Mouse (Mus musculus) A20 (cell line): Measurements from ENCODE around the gene Abcc1.

Experiments
- DNase-seq: peaks from one replicate; pipeline ENCODE4 v3.0.0-alpha.2; 2011; ENCODE audit warnings: low read depth, low spot score

The Abcc1 gene

GRCm38 (mm10) chr16:14376352-14376751, 15.0 kb downstream of the Abcc1 start:
- DNase-seq: no peak

GRCm38 (mm10) chr16:14377321-14377720, 16.0 kb downstream of the Abcc1 start:
- no peak for DNase-seq

GRCm38 (mm10) chr16:14378654-14379053, 17.3 kb downstream of the Abcc1 start:
- no peak for DNase-seq

- DNase-seq: no peak
Observed at GRCm38 (mm10) chr16:14379888-14380287, 18.5 kb downstream of the Abcc1 start.

- no peak for DNase-seq
Observed at GRCm38 (mm10) chr16:14381061-14381665, 19.8 kb downstream of the Abcc1 start.

- DNase-seq: no peak
Observed at GRCm38 (mm10) chr16:14399303-14399702, 37.9 kb downstream of the Abcc1 start.

GRCm38 (mm10) chr16:14403507-14403906, 42.1 kb downstream of the Abcc1 start:
- DNase-seq: no peak

GRCm38 (mm10) chr16:14405636-14406035, 44.3 kb downstream of the Abcc1 start:
- DNase-seq: no peak

GRCm38 (mm10) chr16:14409124-14409523, 47.8 kb downstream of the Abcc1 start:
- no peak for DNase-seq

- DNase-seq: no peak
Observed at GRCm38 (mm10) chr16:14409776-14410175, 48.4 kb downstream of the Abcc1 start.

- no peak for DNase-seq
Observed at GRCm38 (mm10) chr16:14410611-14411010, 49.3 kb downstream of the Abcc1 start.

- DNase-seq: no peak
Observed at GRCm38 (mm10) chr16:14411156-14411555, 49.8 kb downstream of the Abcc1 start.

- no peak for DNase-seq
Observed at GRCm38 (mm10) chr16:14412551-14412950, 51.2 kb downstream of the Abcc1 start.

- DNase-seq: no peak
Observed at GRCm38 (mm10) chr16:14415206-14415605, 53.8 kb downstream of the Abcc1 start.

GRCm38 (mm10) chr16:14416957-14417618, 55.7 kb downstream of the Abcc1 start:
- DNase-seq: no peak

GRCm38 (mm10) chr16:14420496-14421132, 59.3 kb downstream of the Abcc1 start:
- no peak for DNase-seq

- DNase-seq: no peak
Observed at GRCm38 (mm10) chr16:14422081-14422480, 60.7 kb downstream of the Abcc1 start.

- DNase-seq: no peak
Observed at GRCm38 (mm10) chr16:14429371-14429770, 68.0 kb downstream of the Abcc1 start.

GRCm38 (mm10) chr16:14432996-14433395, 71.6 kb downstream of the Abcc1 start:
- DNase-seq: no peak

- peak; percentile 54 for DNase-seq
Observed at GRCm38 (mm10) chr16:14435526-14435925, 74.2 kb downstream of the Abcc1 start.

- DNase-seq: no peak
Observed at GRCm38 (mm10) chr16:14437446-14437982, 76.2 kb downstream of the Abcc1 start.

GRCm38 (mm10) chr16:14438561-14438960, 77.2 kb downstream of the Abcc1 start:
- DNase-seq: no peak

- DNase-seq: peak; percentile 56
Observed at GRCm38 (mm10) chr16:14439081-14439480, 77.7 kb downstream of the Abcc1 start.
